Mouse (Mus musculus): ENCODE results near the gene Pabpc4.

DNA sequence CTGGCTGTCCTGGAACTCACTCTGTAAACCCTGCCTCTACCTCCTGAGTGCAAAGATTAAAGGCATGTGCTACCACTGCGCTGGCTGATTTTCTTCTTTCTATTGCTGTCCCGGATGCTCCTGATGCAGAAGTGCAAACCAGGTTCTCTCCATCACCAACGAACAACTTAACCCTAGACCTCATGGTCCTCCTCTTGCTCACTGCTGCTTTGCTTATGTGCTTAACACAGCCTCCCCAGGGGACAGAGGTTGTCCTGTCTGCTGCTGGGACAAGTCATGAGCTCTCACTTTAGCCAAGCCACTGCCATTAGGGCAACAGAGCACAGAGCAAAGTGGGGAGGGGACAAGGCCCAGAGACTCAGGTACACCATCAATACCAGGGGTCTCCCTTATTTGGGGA lies 52.3 kb downstream of the Pabpc4 start:
- no peak for TF ChIP-seq TCF12 (IDR thresholded peaks at IDR 0.05; ENCODE audit: insufficient read depth, poor library complexity, severe bottlenecking)
- no peak for TF ChIP-seq E2F4 (IDR thresholded peaks at IDR 0.05; ENCODE audit: insufficient read depth)
- TF ChIP-seq POLR2A (IDR thresholded peaks at IDR 0.05; ENCODE audit: insufficient read length, low read depth), result no peak
- no peak for TF ChIP-seq MAX (IDR thresholded peaks at IDR 0.05; ENCODE audit: low read depth)
- no peak for TF ChIP-seq USF1 (IDR thresholded peaks at IDR 0.05; ENCODE audit: low read depth)
- TF ChIP-seq REST (IDR thresholded peaks at IDR 0.05; ENCODE audit: insufficient read depth, insufficient read length), result no peak
- TF ChIP-seq MYOD1 (IDR thresholded peaks at IDR 0.05; ENCODE audit: control insufficient read depth in 1 of 3, insufficient read length in 2 of 3, low read depth in 2 of 3), result no peak

All from myocyte (in vitro differentiated cells).